Mouse (Mus musculus) ES-CJ7 (cell line): Measurements from ENCODE around the gene Gm10447.

Experiments
- DNase-seq: peaks from one replicate; pipeline ENCODE4 v3.0.0; 2011; ENCODE audit warnings: low read depth, low spot score

Gm10447 gene

GRCm38 (mm10) chr11:53456474-53457371 is at the start of gene Gm10447, which contains the start of gene Shroom1:
TSS of gene Gm10447 (minus strand) at chr11:53457110.
TSS of gene Shroom1 (plus strand) at chr11:53457205.
- peak; percentile 79 for DNase-seq

- DNase-seq = no peak
Measured at GRCm38 (mm10) chr11:53505026-53505663, 48.2 kb upstream of the Gm10447 start.

GRCm38 (mm10) chr11:53504376-53504775 is 47.5 kb upstream of the Gm10447 start:
- no peak for DNase-seq

DNA sequence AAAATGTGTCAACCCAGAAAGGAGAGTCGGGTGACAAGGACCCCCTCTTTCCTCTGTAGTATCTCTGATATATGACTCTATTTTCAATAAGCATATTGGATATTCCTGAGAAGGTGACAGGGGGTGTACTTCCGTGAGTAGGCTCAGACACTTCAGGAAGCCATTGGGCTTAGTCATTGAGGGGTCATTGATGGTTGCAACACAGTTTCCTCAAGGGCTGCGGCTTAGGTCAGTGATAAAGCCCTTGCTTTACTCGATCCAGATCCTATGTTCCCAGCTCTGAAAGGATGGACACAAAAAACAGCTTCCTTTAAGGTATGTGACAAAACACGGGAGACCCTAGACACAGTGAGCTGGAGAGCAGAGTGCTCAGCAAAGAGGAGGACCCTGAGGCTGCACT is 46.8 kb upstream of the Gm10447 start:
- no peak for DNase-seq

- no peak for DNase-seq
Measured at GRCm38 (mm10) chr11:53502039-53502765, 45.3 kb upstream of the Gm10447 start.

DNA sequence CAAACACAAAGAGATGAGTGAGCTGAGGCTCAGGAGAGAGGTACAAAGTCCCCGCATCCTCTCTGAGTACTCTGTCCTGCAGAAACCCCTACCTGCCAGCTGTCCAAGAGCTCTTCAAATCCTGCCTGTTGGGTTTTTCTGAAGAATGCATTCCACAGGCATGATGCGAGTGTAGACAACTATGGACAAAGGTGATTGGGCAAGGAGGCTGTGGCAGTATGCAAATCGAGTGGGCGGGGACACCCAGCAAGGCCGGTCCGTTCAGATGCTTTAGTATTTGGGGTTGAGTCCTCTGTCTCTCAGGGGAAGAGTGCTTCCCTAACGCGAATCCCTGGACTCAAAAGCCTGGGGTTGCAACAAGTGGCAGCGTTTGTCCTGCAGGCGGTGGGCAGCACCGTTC is 43.7 kb upstream of the Gm10447 start:
- peak; percentile 60 for DNase-seq

GRCm38 (mm10) chr11:53496946-53497345 is 40.0 kb upstream of the Gm10447 start:
- no peak for DNase-seq

DNA sequence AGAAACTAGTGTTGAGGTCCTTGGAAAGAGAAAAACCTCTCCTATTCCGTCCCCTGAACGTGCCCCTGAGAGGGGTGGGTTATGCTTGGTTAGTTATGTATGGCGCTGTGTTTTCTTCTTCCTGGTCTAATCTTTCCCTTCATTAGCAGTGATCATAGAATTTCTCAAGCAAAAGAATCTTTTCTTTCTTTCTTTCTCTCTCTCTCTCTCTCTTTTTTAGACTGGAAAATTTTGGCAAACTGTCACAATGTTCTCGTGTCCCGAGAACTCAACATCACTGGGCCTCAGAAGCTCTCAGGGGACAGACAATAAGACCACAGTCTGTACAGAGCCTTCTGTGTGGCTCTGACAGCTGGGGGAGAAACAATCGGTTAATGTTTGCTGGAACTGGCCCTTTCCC is 38.5 kb upstream of the Gm10447 start:
- no peak for DNase-seq

DNA sequence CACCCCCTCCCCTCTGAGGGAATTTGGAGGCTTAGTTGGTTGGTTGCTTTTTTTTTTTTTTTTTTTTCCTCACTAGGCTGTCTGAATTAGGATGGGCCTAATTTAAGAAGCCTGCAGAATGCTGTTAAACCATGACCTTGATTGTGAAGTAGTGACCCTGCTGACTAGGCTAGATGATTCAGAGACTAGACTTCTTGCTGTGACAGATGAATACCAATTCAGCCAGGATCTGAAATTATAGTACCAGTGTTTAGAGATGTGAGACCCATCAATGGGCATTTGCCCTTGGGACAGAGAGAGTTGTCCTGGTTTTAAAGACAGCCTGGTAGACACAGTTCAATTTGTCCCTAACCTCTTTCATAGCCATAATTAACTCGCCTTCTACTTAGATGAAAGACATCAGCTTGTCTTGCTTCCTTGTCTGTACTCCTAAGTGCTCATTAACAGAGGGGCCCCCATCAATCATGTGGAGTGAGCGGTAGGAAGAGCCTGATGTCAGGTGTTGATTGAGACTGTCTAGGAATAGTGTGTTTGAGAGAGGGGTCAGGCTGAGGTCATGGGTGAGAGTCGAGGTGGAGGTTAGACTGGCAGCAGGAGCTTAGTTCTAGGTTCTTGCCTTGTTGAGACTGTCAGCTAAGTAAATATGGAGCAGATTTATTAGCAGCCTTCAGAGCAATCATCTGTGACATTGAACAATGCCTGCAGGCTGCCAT is 36.5 kb upstream of the Gm10447 start:
- DNase-seq = no peak

DNA sequence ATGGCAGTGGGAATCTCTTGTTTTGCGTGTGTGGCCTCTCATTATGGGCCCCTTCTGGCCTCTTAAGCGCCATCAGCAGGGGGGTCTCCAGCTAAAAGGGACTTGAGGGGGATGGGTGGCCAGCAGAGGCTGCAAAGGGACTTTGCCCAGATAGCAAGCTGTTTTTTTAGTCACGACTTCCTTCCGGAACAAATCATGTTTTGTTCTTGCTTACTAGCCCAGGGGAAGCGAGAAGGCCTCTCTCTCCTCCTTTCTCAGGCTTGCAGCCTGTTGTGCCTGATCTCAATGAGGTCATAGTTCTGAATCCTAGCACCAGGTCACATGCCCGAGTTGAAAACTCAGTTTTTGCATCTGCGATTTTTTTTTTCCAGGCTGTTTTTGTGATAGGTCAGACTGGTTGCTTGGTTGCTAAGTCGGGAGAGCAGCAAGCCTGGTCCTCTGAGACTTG is 35.1 kb upstream of the Gm10447 start:
- DNase-seq = no peak

GRCm38 (mm10) chr11:53489421-53489820 is 32.5 kb upstream of the Gm10447 start:
- DNase-seq = no peak

- peak; percentile 51 for DNase-seq
Measured at GRCm38 (mm10) chr11:53489007-53489406, 32.1 kb upstream of the Gm10447 start.

DNA sequence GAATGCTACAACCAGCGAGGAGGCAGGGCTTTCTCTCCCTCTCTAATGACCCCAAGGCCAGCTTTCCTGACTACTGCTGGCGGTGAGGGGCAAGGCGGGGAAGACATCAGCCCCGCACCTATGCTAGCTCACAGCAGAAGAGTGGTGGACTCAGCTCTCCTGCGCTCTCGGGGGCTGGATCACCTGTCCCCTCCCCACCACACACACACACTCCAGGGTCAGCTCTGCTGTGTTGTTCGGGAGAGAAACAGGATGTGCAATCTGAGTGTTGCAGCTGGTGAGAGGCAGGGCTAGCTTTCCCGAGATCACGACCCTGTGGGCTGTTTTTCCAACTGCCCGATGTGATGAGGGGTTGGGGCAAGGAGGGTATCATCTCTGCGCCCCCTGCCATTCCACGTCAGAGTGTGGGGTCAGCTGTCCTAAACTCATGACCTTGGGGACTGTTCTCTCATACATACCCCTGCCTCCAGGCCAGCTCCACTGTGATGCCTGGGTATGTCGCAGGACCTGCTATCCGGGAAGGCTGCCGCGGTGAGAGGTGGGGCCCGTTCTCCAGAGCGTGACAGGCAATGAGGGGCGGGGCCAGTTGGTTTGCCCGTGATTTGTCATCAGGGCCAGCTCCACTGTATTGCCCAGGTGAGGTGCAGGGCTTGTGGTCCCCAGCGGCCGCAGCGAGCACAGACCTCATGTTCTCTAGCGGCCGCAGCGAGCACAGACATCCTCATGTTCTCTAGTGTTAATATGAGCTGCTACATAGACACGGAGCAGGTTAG is 30.1 kb upstream of the Gm10447 start:
- DNase-seq = peak; percentile 27

DNA sequence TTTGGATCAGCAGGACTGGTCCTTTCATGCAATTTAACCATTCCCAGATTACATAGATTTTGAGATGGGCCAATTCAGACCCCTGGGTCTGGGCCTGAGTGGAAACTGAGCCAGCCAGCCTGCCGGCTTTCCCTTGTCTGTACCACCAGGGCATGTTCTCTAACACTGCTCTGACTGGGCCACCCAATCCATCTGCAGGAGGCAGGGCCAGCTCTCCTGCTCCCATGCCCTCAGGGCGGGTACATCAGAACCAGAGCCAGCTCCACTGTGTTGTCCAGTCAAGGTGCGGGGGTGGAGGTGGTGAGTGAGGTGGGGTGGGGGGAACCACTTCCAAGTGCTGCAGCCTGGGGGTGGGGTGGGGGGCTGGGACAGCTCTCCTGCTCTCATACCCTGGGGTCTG is 29.4 kb upstream of the Gm10447 start:
- no peak for DNase-seq

GRCm38 (mm10) chr11:53485719-53486118 is 28.8 kb upstream of the Gm10447 start:
- peak; percentile 64 for DNase-seq

- no peak for DNase-seq
Measured at GRCm38 (mm10) chr11:53483159-53483891, 26.4 kb upstream of the Gm10447 start.

DNA sequence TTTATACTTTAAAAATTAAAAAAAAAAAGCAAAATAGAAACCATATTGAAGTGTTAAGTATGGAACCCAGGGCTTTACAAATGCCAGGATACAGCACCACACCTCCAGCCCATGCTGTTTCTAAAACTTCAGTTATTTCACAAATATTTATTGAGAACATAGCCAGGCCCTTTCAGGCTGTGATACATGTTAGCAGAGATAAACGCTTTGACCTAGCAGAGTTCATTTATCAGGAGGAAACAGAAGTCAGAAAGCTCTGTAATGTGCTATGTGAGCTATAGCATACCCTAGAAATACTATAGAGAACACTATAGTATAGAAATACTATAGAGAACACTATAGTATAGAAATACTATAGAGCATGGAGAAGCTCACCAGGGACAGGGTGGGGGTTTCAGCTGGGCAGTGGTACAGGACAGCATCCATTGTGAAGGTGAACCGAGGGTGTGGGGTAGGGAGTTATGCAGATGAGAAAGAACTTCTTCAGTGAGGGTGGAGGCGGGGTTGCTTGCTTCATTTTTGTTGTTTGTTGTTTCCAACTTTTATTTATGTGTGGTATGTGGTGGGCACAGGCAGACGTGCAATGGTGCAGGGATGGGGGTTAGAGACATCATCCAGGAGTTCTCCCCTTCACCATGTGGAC is 24.3 kb upstream of the Gm10447 start:
- no peak for DNase-seq

DNA sequence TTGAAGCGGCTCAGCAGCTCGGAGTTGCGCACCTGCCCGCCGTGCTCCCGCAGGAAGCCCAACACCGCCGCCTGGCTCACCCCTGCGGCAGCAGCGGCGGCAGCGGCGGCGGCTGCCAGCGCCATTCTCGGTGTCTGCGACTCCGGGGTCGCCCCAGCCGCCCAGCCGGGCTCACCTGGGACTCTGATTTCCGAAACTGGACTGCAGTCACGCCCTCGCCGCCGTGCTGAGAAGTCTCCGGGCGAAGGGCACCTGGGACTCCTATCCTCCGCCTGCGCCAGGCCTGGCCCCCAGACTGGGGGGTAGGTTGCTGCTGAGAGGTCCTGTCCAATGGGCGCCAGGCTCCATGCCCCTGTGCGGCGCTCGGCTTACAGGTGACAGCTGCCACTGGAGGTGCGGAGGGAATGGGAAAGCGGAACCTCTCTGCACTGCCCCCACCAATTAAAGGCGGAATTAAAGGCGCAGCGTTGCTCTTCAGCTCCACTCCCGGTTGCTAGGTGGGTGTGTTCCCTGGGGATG is 22.9 kb upstream of the Gm10447 start, which contains the start of the genes Gm9945 and Sowaha:
Gm9945 (plus strand) TSS at position 384 of the 519 bp plus-strand sequence.
Sowaha (minus strand) TSS at position 492 of the 519 bp plus-strand sequence.
- peak; percentile 77 for DNase-seq

- no peak for DNase-seq
Measured at GRCm38 (mm10) chr11:53479171-53479782, 22.4 kb upstream of the Gm10447 start.
